Mouse (Mus musculus): ENCODE results near the gene Casp9. TPM values are rescaled to one million over a fixed set of nuclear protein-coding genes. Genes with fewer than 3 reads are reported as not detected.
"Not testable (repeated sequence)": the region's sequence is repeated elsewhere in the genome, so short reads cannot be mapped to it uniquely, and the experiment has no call there.

Casp9 gene
- polyA plus RNA-seq, 1 experiment from 2014 or later, result 21.8 TPM

- WGBS, result 90% methylated on average over 12 of the region's 12 CpGs
- H3K36me3 ChIP-seq, result peaks cover 10% of the 10 kb centered on the region
- peaks cover 24% of the 10 kb centered on the region for H3K4me1 ChIP-seq (replicated peaks)
These were observed 29.9 kb upstream of the Casp9 start for GRCm38 (mm10) chr4:141763476-141763875.

GRCm38 (mm10) chr4:141765008-141765407 lies 28.4 kb upstream of the Casp9 start:
- Histone ChIP-seq H3K36me3 (peaks cover 14% of the 10 kb centered on the region), H3K4me2 (replicated peaks) (no peak overlapping the region), H3K27me3 (replicated peaks) (no peaks in the 10 kb centered on the region), H3K9me3 (no peaks in the 10 kb centered on the region), H3K4me3 (replicated peaks) (no peak overlapping the region), H3K4me1 (replicated peaks) (peaks cover 25% of the 10 kb centered on the region), H3K27ac (no peak overlapping the region), H3K9ac (no peak overlapping the region)
- ATAC-seq, result no peak
- WGBS, result 92% methylated on average over 3 of the region's 3 CpGs

More at GRCm38 (mm10) chr4:141763476-141763875, 29.9 kb upstream of the Casp9 start:
- no peak overlapping the region for H3K9ac ChIP-seq
- no peak overlapping the region for H3K27ac ChIP-seq
- H3K4me2 ChIP-seq (replicated peaks), result no peak overlapping the region
- H3K9me3 ChIP-seq, result no peaks in the 10 kb centered on the region
- no peak for ATAC-seq
- no peak overlapping the region for H3K4me3 ChIP-seq (replicated peaks)
- no peaks in the 10 kb centered on the region for H3K27me3 ChIP-seq (replicated peaks)

- H3K4me1 ChIP-seq (replicated peaks), result peaks cover 25% of the 10 kb centered on the region
- ATAC-seq, result no peak
- H3K27ac ChIP-seq, result peak overlapping the region; percentile 88
- H3K9ac ChIP-seq, result no peak overlapping the region
- H3K9me3 ChIP-seq, result no peaks in the 10 kb centered on the region
- no peak overlapping the region for H3K4me3 ChIP-seq (replicated peaks)
- 62% methylated on average over 8 of the region's 8 CpGs for WGBS
- H3K36me3 ChIP-seq, result peaks cover 21% of the 10 kb centered on the region
- H3K27me3 ChIP-seq (replicated peaks), result no peaks in the 10 kb centered on the region
- peak overlapping the region; percentile 26 for H3K4me2 ChIP-seq (replicated peaks)
These were observed 27.1 kb upstream of the Casp9 start for GRCm38 (mm10) chr4:141766316-141766667.

DNA sequence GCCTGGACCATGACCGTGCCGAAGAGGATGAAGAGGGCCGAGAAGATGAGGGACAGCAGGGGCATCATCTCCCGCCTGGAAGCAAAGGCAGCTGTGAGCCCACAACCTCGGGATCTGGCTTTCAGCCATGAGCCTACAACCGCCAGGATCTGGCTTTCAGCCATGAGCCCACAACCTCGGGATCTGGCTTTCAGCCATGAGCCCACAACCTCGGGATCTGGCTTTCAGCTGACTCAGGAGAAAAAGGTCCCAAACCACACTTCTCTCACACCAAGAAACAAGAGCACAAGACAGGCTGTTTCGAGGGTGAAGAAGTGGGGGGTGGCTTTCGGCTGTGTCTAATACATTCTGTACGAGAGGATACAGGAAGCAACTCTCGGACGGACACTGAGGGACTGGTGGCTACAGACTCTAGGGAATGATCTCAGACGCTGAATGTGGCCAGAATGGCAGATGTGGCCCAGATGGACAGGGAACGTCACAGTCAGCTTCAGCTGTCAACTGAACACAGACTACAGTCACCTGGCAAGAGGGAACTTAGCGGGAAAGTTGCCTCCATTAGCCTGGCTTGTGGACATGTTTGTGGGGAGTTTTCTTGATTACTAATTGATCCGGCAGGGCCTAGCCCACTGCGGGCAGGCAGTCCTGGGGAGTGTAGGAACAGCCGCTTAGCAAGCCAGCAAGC lies 26.6 kb upstream of the Casp9 start:
- Histone ChIP-seq H3K36me3 (peaks cover 21% of the 10 kb centered on the region), H3K4me2 (replicated peaks) (peak overlapping the region; percentile 26), H3K9ac (0 out of 2 replicates have a peak overlapping the region, but pooled peaks have one; percentile 8)

GRCm38 (mm10) chr4:141767353-141768036 lies 25.9 kb upstream of the Casp9 start:
- Histone ChIP-seq H3K27ac (peak overlapping the region; percentile 88), H3K9ac (0 out of 2 replicates have a peak overlapping the region, but pooled peaks have one; percentile 8), H3K4me3 (replicated peaks) (no peak overlapping the region), H3K27me3 (replicated peaks) (no peaks in the 10 kb centered on the region), H3K9me3 (no peaks in the 10 kb centered on the region), H3K4me1 (replicated peaks) (peaks cover 25% of the 10 kb centered on the region), H3K4me2 (replicated peaks) (peak overlapping the region; percentile 26), H3K36me3 (peaks cover 18% of the 10 kb centered on the region)
- WGBS, result 62% methylated on average over 19 of the region's 19 CpGs
- peak; percentile 63 for ATAC-seq

More for the DNA sequence above, 26.6 kb upstream of the Casp9 start:
- ATAC-seq, result peak; percentile 73
- Histone ChIP-seq H3K9me3 (no peaks in the 10 kb centered on the region), H3K27me3 (replicated peaks) (no peaks in the 10 kb centered on the region), H3K4me1 (replicated peaks) (peaks cover 25% of the 10 kb centered on the region), H3K27ac (peak overlapping the region; percentile 88), H3K4me3 (replicated peaks) (no peak overlapping the region)
- WGBS, result 38% methylated on average over 19 of the region's 19 CpGs

- Histone ChIP-seq H3K27me3 (replicated peaks) (no peaks in the 10 kb centered on the region), H3K9me3 (no peaks in the 10 kb centered on the region), H3K4me1 (replicated peaks) (peaks cover 25% of the 10 kb centered on the region), H3K4me2 (replicated peaks) (no peak overlapping the region), H3K4me3 (replicated peaks) (no peak overlapping the region), H3K9ac (no peak overlapping the region), H3K36me3 (peaks cover 14% of the 10 kb centered on the region), H3K27ac (no peak overlapping the region)
- 75% methylated on average over 8 of the region's 8 CpGs for WGBS
- no peak for ATAC-seq
These were observed 23.8 kb upstream of the Casp9 start for GRCm38 (mm10) chr4:141769501-141770160.

GRCm38 (mm10) chr4:141771823-141772222 lies 21.6 kb upstream of the Casp9 start:
- H3K4me1 ChIP-seq (replicated peaks), result peaks cover 14% of the 10 kb centered on the region
- H3K36me3 ChIP-seq, result peaks cover 27% of the 10 kb centered on the region
- no peak overlapping the region for H3K9ac ChIP-seq
- no peak overlapping the region for H3K27ac ChIP-seq
- ATAC-seq, result no peak
- no peaks in the 10 kb centered on the region for H3K9me3 ChIP-seq
- WGBS, result 91% methylated on average over 8 of the region's 8 CpGs
- H3K4me3 ChIP-seq (replicated peaks), result no peak overlapping the region
- no peak overlapping the region for H3K4me2 ChIP-seq (replicated peaks)
- H3K27me3 ChIP-seq (replicated peaks), result no peaks in the 10 kb centered on the region

DNA sequence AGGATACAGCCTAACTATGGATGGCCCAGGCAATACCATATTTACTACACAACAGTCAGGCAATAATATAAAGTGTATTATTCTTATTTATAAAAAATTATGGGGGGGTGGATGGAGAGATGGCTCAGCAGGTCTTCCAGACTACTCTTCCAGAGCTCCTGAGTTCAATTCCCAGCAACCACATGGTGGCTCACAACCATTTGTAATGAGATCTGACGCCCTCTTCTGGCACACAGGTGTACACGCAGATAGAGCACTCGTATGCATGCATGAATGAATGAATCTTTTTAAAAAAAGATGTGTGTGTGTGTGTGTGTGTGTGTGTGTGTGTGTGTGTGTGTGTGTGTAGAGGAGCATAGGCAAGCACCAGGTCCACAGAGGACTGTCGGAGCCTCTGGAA lies 20.4 kb upstream of the Casp9 start:
- H3K4me2 ChIP-seq (replicated peaks); H3K9me3 ChIP-seq; H3K4me3 ChIP-seq (replicated peaks); H3K27ac ChIP-seq; H3K27me3 ChIP-seq (replicated peaks); H3K4me1 ChIP-seq (replicated peaks); ATAC-seq; H3K9ac ChIP-seq: not testable (repeated sequence)
- 81% methylated on average over 4 of the region's 4 CpGs for WGBS
- H3K36me3 ChIP-seq, result peaks cover 28% of the 10 kb centered on the region

GRCm38 (mm10) chr4:141779828-141780227 lies 13.6 kb upstream of the Casp9 start:
- 90% methylated on average over 8 of the region's 8 CpGs for WGBS
- no peaks in the 10 kb centered on the region for H3K27me3 ChIP-seq (replicated peaks)
- H3K27ac ChIP-seq, result no peak overlapping the region
- no peak for ATAC-seq
- no peaks in the 10 kb centered on the region for H3K4me1 ChIP-seq (replicated peaks)
- H3K9ac ChIP-seq, result no peak overlapping the region
- H3K9me3 ChIP-seq, result no peaks in the 10 kb centered on the region
- H3K4me2 ChIP-seq (replicated peaks), result no peak overlapping the region
- H3K36me3 ChIP-seq, result peaks cover 26% of the 10 kb centered on the region
- H3K4me3 ChIP-seq (replicated peaks), result no peak overlapping the region

- ATAC-seq, result no peak
- Histone ChIP-seq H3K4me2 (replicated peaks) (no peak overlapping the region), H3K4me1 (replicated peaks) (no peaks in the 10 kb centered on the region), H3K27me3 (replicated peaks) (no peaks in the 10 kb centered on the region), H3K36me3 (peaks cover 20% of the 10 kb centered on the region), H3K9ac (no peak overlapping the region), H3K9me3 (no peaks in the 10 kb centered on the region), H3K4me3 (replicated peaks) (no peak overlapping the region), H3K27ac (no peak overlapping the region)
- 94% methylated on average over 8 of the region's 8 CpGs for WGBS
These were observed 12.0 kb upstream of the Casp9 start for GRCm38 (mm10) chr4:141781201-141781985.

GRCm38 (mm10) chr4:141784835-141785234 lies 8.6 kb upstream of the Casp9 start:
- H3K9me3 ChIP-seq, result no peaks in the 10 kb centered on the region
- H3K4me3 ChIP-seq (replicated peaks), result no peak overlapping the region
- no peak for ATAC-seq
- H3K4me2 ChIP-seq (replicated peaks), result no peak overlapping the region
- no peak overlapping the region for H3K27ac ChIP-seq
- no peaks in the 10 kb centered on the region for H3K27me3 ChIP-seq (replicated peaks)
- WGBS, result 67% methylated on average over 5 of the region's 5 CpGs
- peaks cover 14% of the 10 kb centered on the region; the same call in 1 of the 2 replicates for H3K36me3 ChIP-seq
- 0 out of 2 replicates have a peak, but pooled peaks cover 3% of the 10 kb centered on the region for H3K4me1 ChIP-seq (replicated peaks)
- no peak overlapping the region for H3K9ac ChIP-seq

- no peaks in the 10 kb centered on the region for H3K27me3 ChIP-seq (replicated peaks)
- 88% methylated on average over 13 of the region's 13 CpGs for WGBS
- no peaks in the 10 kb centered on the region for H3K9me3 ChIP-seq
- no peak overlapping the region for H3K27ac ChIP-seq
- ATAC-seq, result no peak
- H3K4me1 ChIP-seq (replicated peaks), result 0 out of 2 replicates have a peak, but pooled peaks cover 7% of the 10 kb centered on the region
- H3K4me2 ChIP-seq (replicated peaks), result no peak overlapping the region
- H3K9ac ChIP-seq, result no peak overlapping the region
- peaks cover 10% of the 10 kb centered on the region; the same call in 1 of the 2 replicates for H3K36me3 ChIP-seq
- H3K4me3 ChIP-seq (replicated peaks), result no peak overlapping the region
These were observed 7.3 kb upstream of the Casp9 start for GRCm38 (mm10) chr4:141786141-141786540.

Measured in intestine, embryonic 15.5 days (tissue).